Mouse (Mus musculus): ENCODE data around the gene Txnrd2.

DNA sequence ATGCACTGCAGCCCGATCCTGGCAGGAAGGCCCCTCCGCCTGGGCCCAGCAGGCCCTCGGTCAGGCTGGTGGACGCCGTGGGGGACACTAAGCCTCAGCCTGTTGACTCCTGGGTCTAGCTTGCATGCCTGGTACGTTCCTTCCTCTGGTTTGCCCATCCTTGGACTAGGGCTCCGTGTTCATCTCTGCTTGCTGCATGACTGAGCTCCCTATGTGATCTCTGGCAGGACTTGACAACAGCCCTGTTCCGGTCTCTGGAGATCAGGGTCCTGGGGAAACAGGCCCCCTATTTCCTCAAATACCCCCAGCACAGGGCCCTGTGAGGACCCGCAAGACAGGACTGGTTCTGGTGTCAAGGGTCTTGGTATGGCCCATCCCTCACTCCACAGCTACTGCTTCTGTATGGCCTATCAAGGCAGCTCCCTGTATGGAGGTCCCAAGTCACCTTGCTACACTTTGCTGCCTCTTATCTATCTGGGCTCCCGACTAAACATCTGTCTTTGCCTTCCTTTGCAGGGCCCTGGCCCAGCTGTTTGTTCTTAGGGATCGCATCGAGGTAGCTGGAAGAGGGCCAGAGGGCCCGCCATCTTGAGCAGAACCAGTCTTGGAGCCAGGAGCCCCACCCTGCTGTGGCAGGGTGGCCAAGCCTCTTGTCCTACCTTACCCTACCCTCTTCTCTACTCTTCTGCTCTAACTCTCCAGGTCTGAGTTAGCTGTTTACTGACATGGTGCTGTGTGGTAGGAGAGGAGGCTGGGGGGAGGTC is 20.9 kb upstream of the Txnrd2 start:
- TF ChIP-seq CTCF (IDR thresholded peaks at IDR 0.05; ENCODE audit: low read depth, low read length) = no peak
- no peak for TF ChIP-seq POLR2A (IDR thresholded peaks at IDR 0.05; ENCODE audit: borderline replicate concordance, low read depth, low read length)
